ENCODE assay signal across 9 mouse cellular contexts in the genomic region with DNA sequence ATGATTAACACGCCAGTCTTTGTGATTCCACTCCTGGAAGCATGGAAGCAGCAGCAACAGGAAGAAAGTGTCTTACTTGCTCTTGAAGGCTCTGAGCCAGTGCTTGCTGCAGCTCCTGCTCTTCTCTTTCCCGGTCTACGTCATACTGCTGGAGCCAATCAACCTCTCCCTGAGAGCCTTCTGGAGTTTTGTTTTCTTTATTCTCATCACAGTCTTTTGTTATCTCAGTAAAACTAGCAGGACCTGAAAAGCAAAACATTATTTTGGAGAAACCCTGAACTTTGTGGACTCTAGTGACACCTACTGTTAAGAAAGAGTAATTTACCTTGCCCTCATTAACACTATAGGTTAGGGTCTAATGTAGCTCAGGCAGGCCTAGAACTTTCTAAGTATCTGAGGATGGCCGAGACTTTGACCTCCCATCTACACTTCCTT. TPM values are rescaled to one million over a fixed set of nuclear protein-coding genes. Genes with fewer than 3 reads are reported as not detected.
DNase-seq lines count a peak whose midpoint lies in the region; ATAC-seq lines count a peak whose summit lies in the region.
"Had no signal": no experiment of that assay in that cellular context is flagged by ENCODE, and none has a peak within 500 bp of the region (broad histone marks: within the 10 kb centered on the region; RNA-seq: fewer than 3 reads in every experiment).

No protein-coding gene starts in this region.

- H3K4me1 ChIP-seq in intestine, embryonic 15.5 days (replicated peaks): no peaks in the 10 kb centered on the region
- H3K4me1 ChIP-seq: heart, embryonic 13.5 days had no signal

- H3K4me2 ChIP-seq in intestine, embryonic 15.5 days (replicated peaks): no peak overlapping the region
- H3K4me2 ChIP-seq: heart, embryonic 13.5 days had no signal

- intact Hi-C loops in left cerebral cortex, postnatal 10 days (cut with DNase I): loop anchor here (2.0 to 10.0 kb wide), 3 partner anchors 60 to 548 kb away; no protein-coding TSS in a partner anchor

- peaks cover 10% of the 10 kb centered on the region; the same call in 1 of the 2 replicates for H3K36me3 ChIP-seq in intestine, embryonic 15.5 days

- 0 out of 2 replicates have a peak overlapping the region, but pooled peaks have one; percentile 45 for H3K27ac ChIP-seq in intestine, embryonic 15.5 days
- H3K27ac ChIP-seq: heart, embryonic 13.5 days had no signal

- peak; percentile 31 to 49 for DNase-seq in left cerebral cortex, postnatal 10 days (ENCODE audit: extremely low spot score in 1 of 2, low spot score in 2 of 2)
- DNase-seq in left cerebral cortex, adult 8-10 months (ENCODE audit: low spot score in 2 of 2): no peak
- DNase-seq in MEL-GATA-1-ER (ENCODE audit: extremely low read depth, low read depth): peak; percentile 27
- peak; percentile 69 for DNase-seq in embryo, embryonic 10.5 days (ENCODE audit: low spot score)
- no peak for DNase-seq in right cerebral cortex, postnatal 4 days
- DNase-seq in gastrocnemius, postnatal 25 days: no peak

- no peak overlapping the region for H3K4me3 ChIP-seq in intestine, embryonic 15.5 days (replicated peaks)
- H3K4me3 ChIP-seq: heart, embryonic 13.5 days had no signal

- ATAC-seq in intestine, embryonic 15.5 days: peak; percentile 94
- peak; percentile 71 for ATAC-seq in megakaryocyte, adult 5-6 weeks (ENCODE audit: poor library complexity, severe bottlenecking)

- no peaks in the 10 kb centered on the region for H3K9me3 ChIP-seq in intestine, embryonic 15.5 days
- H3K9me3 ChIP-seq: heart, embryonic 13.5 days had no signal

- 34% methylated on average over 4 of the region's 4 CpGs for WGBS in intestine, embryonic 15.5 days

- H3K9ac ChIP-seq in intestine, embryonic 15.5 days: no peak overlapping the region
- H3K9ac ChIP-seq: heart, embryonic 13.5 days had no signal

- H3K27me3 ChIP-seq in intestine, embryonic 15.5 days (replicated peaks): no peaks in the 10 kb centered on the region
- H3K27me3 ChIP-seq: heart, embryonic 13.5 days had no signal

RNA-seq across cellular contexts. Expression of a gene that starts 43.5 kb away (rescaled TPM):
- total RNA-seq in left cerebral cortex, postnatal 10 days (2021): under 1 TPM; 0.89 to 0.92 TPM
- total RNA-seq in left cerebral cortex, adult 8-10 months (2022): under 1 TPM; 0.57 to 0.74 (median 0.64) TPM
- polyA plus RNA-seq in intestine, embryonic 15.5 days (2015; fragmentation: Nextera tagmentation; extraction: Ambion mirVana): 135 and 146 TPM in 2 replicates
- total RNA-seq in megakaryocyte, adult 5-6 weeks (2015): not detected in 2 replicates
- not detected in 2 replicates for total RNA-seq in megakaryocyte, adult 5-6 weeks (2017)
- under 1 TPM in 1 of 2 experiments, not detected in 1; 0.13 TPM for total RNA-seq in gastrocnemius, postnatal 25 days (2021)

RNA-seq across cellular contexts. Expression of a gene that starts 53.2 kb away (rescaled TPM):
- total RNA-seq in left cerebral cortex, postnatal 10 days (2021): 10 to 100 TPM; 38.6 to 41.1 TPM
- total RNA-seq in left cerebral cortex, adult 8-10 months (2022): 10 to 100 TPM; 22.3 to 25.7 (median 24.0) TPM
- 58.9 and 61.4 TPM in 2 replicates for polyA plus RNA-seq in intestine, embryonic 15.5 days (2015; fragmentation: Nextera tagmentation; extraction: Ambion mirVana)
- 36.8 and 40.0 TPM in 2 replicates for total RNA-seq in megakaryocyte, adult 5-6 weeks (2015)
- 58.0 and 71.2 TPM in 2 replicates for total RNA-seq in megakaryocyte, adult 5-6 weeks (2017)
- total RNA-seq in gastrocnemius, postnatal 25 days (2021): 10 to 100 TPM; 12.3 to 12.5 TPM

Comparison
In these comparisons a context has a peak if more than half of its experiments do, and no peak if none do; other contexts are left out.
1. DNase-seq: peak in left cerebral cortex, postnatal 10 days (2 of 2), MEL-GATA-1-ER (single experiment) and embryo, embryonic 10.5 days (single experiment); none in left cerebral cortex, adult 8-10 months (0 of 2), right cerebral cortex, postnatal 4 days (single experiment) and gastrocnemius, postnatal 25 days (single experiment).